Mouse (Mus musculus): ENCODE data around the gene Lrrfip1.

DNA sequence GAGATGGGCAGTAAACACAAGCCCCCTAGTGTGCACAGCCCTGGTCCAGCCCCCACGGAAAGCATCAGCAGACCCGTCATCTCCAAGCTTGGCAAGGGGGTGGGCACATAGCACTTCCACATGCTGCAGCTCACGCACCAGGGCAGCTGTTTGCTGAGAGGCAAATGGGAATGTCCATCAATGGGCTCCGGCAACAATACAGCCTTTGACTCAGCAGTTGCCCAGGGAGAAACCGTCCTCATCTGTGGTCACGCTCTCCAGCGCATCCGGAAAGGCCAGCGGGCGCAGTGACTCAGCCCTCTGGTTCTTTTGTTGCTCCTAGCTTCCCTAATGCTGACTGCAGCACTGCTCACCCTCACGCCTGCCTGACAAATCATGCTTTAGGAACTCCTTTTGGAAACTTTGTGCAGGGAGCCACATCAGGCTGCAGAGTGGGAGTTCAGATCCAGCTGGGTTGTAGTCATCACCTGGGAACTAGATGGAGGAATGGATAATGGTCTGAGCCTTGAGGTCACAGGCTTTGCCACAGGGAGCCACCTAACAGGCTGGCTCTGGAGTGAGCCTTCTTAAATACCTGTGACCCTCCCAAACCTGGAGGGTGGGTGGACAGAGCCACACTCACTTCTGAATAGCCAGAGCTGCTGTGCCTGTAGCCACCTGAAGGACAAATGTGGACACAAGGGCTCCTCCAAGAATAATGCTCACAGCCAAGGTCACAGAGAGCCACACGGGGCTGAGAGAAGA lies 23.5 kb upstream of the Lrrfip1 start:
- no peak for TF ChIP-seq GATA1 (IDR thresholded peaks at IDR 0.05; ENCODE audit: borderline replicate concordance, low read length)
- peak; percentile 58; the same call in 1 of the 2 replicates for TF ChIP-seq FLI1 (IDR thresholded peaks at IDR 0.05; ENCODE audit: low read length)

Data from megakaryocyte, embryonic 14.5 days (primary cell).